Mouse (Mus musculus) ES-Bruce4 (cell line): ENCODE results near the gene Lef1. TPM values are rescaled to one million over a fixed set of nuclear protein-coding genes. Genes with fewer than 3 reads are reported as not detected.

Experiments
- H3K27ac ChIP-seq: 2 replicates; pipeline ENCODE4 v1.5.1; 2012; ENCODE audit warnings: low read length, inconsistent platforms; ENCODE audit not compliant: insufficient read depth
- H3K27me3 ChIP-seq: 2 replicates; pipeline ENCODE4 v1.6.1; 2012; ENCODE audit warnings: mild to moderate bottlenecking, low read length, inconsistent platforms; ENCODE audit not compliant: control insufficient read depth, poor library complexity, insufficient read depth, severe bottlenecking
- H3K36me3 ChIP-seq: 2 replicates; pipeline ENCODE4 v1.6.1; 2012; ENCODE audit warnings: inconsistent platforms, mild to moderate bottlenecking, low read length, moderate library complexity; ENCODE audit not compliant: control insufficient read depth, poor library complexity, insufficient read depth, severe bottlenecking
- H3K4me1 ChIP-seq: one replicate; pipeline ENCODE4 v1.8.1; 2011; ENCODE audit warnings: low read length; ENCODE audit not compliant: control insufficient read depth, insufficient read depth
- H3K4me3 ChIP-seq: 2 replicates; pipeline ENCODE4 v1.5.1; 2011; ENCODE audit warnings: low read depth, mild to moderate bottlenecking, low read length
- H3K9ac ChIP-seq: 2 replicates; pipeline ENCODE4 v1.6.1; 2012; ENCODE audit warnings: low read depth, mild to moderate bottlenecking, inconsistent platforms; ENCODE audit not compliant: poor library complexity, severe bottlenecking
- H3K9me3 ChIP-seq: replicated peaks from 2 replicates; pipeline ENCODE4 v1.6.1; 2012; ENCODE audit warnings: mild to moderate bottlenecking, low read length, inconsistent platforms; ENCODE audit not compliant: control insufficient read depth, poor library complexity, insufficient read depth, severe bottlenecking
- CTCF ChIP-seq: IDR thresholded peaks from one replicate; pipeline ENCODE4 v1.8.1; 2011; ENCODE audit warnings: low read depth, low read length
- EP300 ChIP-seq: IDR thresholded peaks from 2 replicates; pipeline ENCODE4 v1.6.1; 2011; ENCODE audit warnings: low read depth, low read length; ENCODE audit not compliant: insufficient read depth
- POLR2A ChIP-seq: IDR thresholded peaks from one replicate; pipeline ENCODE4 v1.8.1; 2011; ENCODE audit warnings: low read length; ENCODE audit not compliant: insufficient read depth
- polyA plus RNA-seq: library from polyadenylated mRNA; stranded (reverse); fragments of >200 nt; gene quantifications from 2 replicates; pipeline ENCODE4 v1.2.4, GENCODE M21; 2011; ENCODE audit warnings: low read depth; ENCODE audit not compliant: missing spikeins, insufficient read depth, insufficient read length

Gene Lef1
- polyA plus RNA-seq, 1 experiment: 3.4 TPM

DNA sequence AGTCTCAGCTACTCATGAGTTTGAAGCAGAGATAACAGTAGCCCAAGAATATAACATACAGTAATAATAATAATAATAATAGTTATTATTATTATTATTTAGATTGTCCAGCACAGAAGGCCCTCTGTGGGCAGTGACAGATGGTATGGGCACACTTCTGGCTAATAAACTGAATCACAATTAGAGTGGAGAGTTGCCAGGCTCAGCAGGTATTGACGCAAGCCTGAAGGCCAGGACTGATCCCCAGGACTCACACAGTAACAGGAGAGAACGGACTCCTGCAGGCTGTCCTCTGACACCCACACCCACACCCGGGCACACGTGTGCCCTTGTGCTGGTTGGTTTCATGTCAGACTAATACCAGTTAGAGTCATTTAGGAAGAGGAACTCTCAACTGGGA is 36.3 kb upstream of the Lef1 start:
- H3K9ac ChIP-seq: no peak overlapping the region
- H3K4me1 ChIP-seq: no peaks in the 10 kb centered on the region
- TF ChIP-seq POLR2A (no peak), CTCF (no peak), EP300 (no peak)
- no peaks in the 10 kb centered on the region for H3K27me3 ChIP-seq
- no peaks in the 10 kb centered on the region for H3K36me3 ChIP-seq
- H3K4me3 ChIP-seq: no peak overlapping the region
- H3K27ac ChIP-seq: no peak overlapping the region
- H3K9me3 ChIP-seq: no peaks in the 10 kb centered on the region

GRCm38 (mm10) chr3:131078041-131078621 is 32.1 kb upstream of the Lef1 start:
- no peaks in the 10 kb centered on the region for H3K4me1 ChIP-seq
- H3K9me3 ChIP-seq: no peaks in the 10 kb centered on the region
- no peak overlapping the region for H3K9ac ChIP-seq
- H3K27me3 ChIP-seq: no peaks in the 10 kb centered on the region
- no peak for TF ChIP-seq CTCF
- no peak for TF ChIP-seq EP300
- no peak for TF ChIP-seq POLR2A
- no peak overlapping the region for H3K4me3 ChIP-seq
- no peak overlapping the region for H3K27ac ChIP-seq
- H3K36me3 ChIP-seq: no peaks in the 10 kb centered on the region

- Histone ChIP-seq H3K9ac (no peak overlapping the region), H3K27me3 (no peaks in the 10 kb centered on the region)
- TF ChIP-seq EP300 (no peak), CTCF (no peak), POLR2A (no peak)
Observed at GRCm38 (mm10) chr3:131078719-131079118, 31.6 kb upstream of the Lef1 start.

GRCm38 (mm10) chr3:131083722-131084121 is 26.5 kb upstream of the Lef1 start:
- TF ChIP-seq EP300 (0 out of 2 replicates have a peak, but pooled peaks have one; percentile 9), POLR2A (no peak)
- no peaks in the 10 kb centered on the region for H3K36me3 ChIP-seq
- no peak overlapping the region for H3K4me3 ChIP-seq
- no peak overlapping the region for H3K9ac ChIP-seq
- no peaks in the 10 kb centered on the region for H3K9me3 ChIP-seq
- H3K27me3 ChIP-seq: peaks cover 2% of the 10 kb centered on the region; the same call in 1 of the 2 replicates
- no peak overlapping the region for H3K27ac ChIP-seq
- peaks cover 2% of the 10 kb centered on the region for H3K4me1 ChIP-seq

More at GRCm38 (mm10) chr3:131078719-131079118, 31.6 kb upstream of the Lef1 start:
- Histone ChIP-seq H3K9me3 (no peaks in the 10 kb centered on the region), H3K4me3 (no peak overlapping the region), H3K27ac (no peak overlapping the region), H3K36me3 (no peaks in the 10 kb centered on the region), H3K4me1 (no peaks in the 10 kb centered on the region)

- H3K27ac ChIP-seq: 0 out of 2 replicates have a peak overlapping the region, but pooled peaks have one; percentile 25
- H3K36me3 ChIP-seq: no peaks in the 10 kb centered on the region
- no peaks in the 10 kb centered on the region for H3K9me3 ChIP-seq
- H3K4me1 ChIP-seq: peaks cover 2% of the 10 kb centered on the region
- H3K4me3 ChIP-seq: peak overlapping the region; percentile 36; the same call in 1 of the 2 replicates
- H3K9ac ChIP-seq: peak overlapping the region; percentile 50; the same call in 1 of the 2 replicates
- TF ChIP-seq CTCF (no peak), EP300 (peak; percentile 38; the same call in 1 of the 2 replicates)
- H3K27me3 ChIP-seq: peaks cover 2% of the 10 kb centered on the region; the same call in 1 of the 2 replicates
Observed at GRCm38 (mm10) chr3:131084718-131085561, 25.3 kb upstream of the Lef1 start.

DNA sequence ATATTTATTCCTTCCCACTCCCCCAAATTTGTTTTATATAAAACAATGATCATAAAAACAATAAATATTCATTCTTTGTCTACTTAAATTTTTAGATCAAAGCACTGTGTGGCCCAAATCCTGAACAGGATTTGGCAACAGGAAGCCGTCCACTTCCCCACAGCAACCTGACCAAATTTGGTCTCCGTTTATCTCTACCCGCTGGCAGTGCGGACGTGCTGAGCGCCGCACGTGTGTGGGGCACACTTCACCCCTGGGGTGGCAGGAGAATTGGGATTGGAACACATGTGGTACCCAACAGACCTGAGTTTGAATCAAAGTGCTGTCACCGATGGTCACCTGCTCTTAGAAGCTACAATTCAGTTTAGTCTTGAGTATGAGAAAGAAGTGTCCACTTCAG is 24.3 kb upstream of the Lef1 start:
- Histone ChIP-seq H3K9me3 (no peaks in the 10 kb centered on the region), H3K4me3 (no peak overlapping the region), H3K27me3 (peaks cover 2% of the 10 kb centered on the region; the same call in 1 of the 2 replicates), H3K9ac (no peak overlapping the region), H3K4me1 (peaks cover 2% of the 10 kb centered on the region), H3K36me3 (no peaks in the 10 kb centered on the region), H3K27ac (no peak overlapping the region)
- TF ChIP-seq POLR2A (no peak), EP300 (no peak), CTCF (no peak)
